Mouse (Mus musculus) stomach, embryonic 16.5 days (tissue): ENCODE data around the gene Cldn24. TPM values are rescaled to one million over a fixed set of nuclear protein-coding genes. Genes with fewer than 3 reads are reported as not detected.
A peak's percentile ranks its signal among the peaks of the same experiment; 100 is the strongest.
"Not testable (repeated sequence)": the region's sequence is repeated elsewhere in the genome, so short reads cannot be mapped to it uniquely, and the experiment has no call there.

Experiments used
- ATAC-seq: fragments of 200-750 bp; cut with Nextera tagmentation; 2 replicates; pipeline ENCODE4 v1.8.0; 2017; ENCODE audit warnings: moderate number of reproducible peaks, moderate TSS enrichment; ENCODE audit not compliant: insufficient read depth, low FRiP score
- H3K27ac ChIP-seq: fragments of 300-500 bp; sonication (generic); 2 replicates; pipeline ENCODE4 v1.5.1; 2014; ENCODE audit warnings: low read length
- H3K27me3 ChIP-seq: fragments of 300-500 bp; sonication (generic); 2 replicates; pipeline ENCODE4 v1.6.1; 2014; ENCODE audit warnings: low read length, control low read depth, mixed read lengths; ENCODE audit not compliant: control insufficient read depth, insufficient read depth
- H3K36me3 ChIP-seq: fragments of 300-500 bp; sonication (generic); 2 replicates; pipeline ENCODE4 v1.6.1; 2014; ENCODE audit warnings: low read length; ENCODE audit not compliant: control insufficient read depth, insufficient read depth
- H3K4me1 ChIP-seq: fragments of 300-500 bp; sonication (generic); 2 replicates; pipeline ENCODE4 v1.6.1; 2014; ENCODE audit warnings: low read length, control low read depth, mixed read lengths; ENCODE audit not compliant: control insufficient read depth, insufficient read depth
- H3K4me2 ChIP-seq: fragments of 300-500 bp; sonication (generic); 2 replicates; pipeline ENCODE4 v1.6.1; 2014; ENCODE audit warnings: low read depth, low read length, mixed read lengths
- H3K4me3 ChIP-seq: fragments of 300-500 bp; sonication (generic); replicated peaks from 2 replicates; pipeline ENCODE4 v1.5.1; 2014; ENCODE audit warnings: mild to moderate bottlenecking, low read length
- H3K9ac ChIP-seq: fragments of 300-500 bp; sonication (generic); 2 replicates; pipeline ENCODE4 v1.6.1; 2014; ENCODE audit warnings: low read length
- H3K9me3 ChIP-seq: fragments of 300-500 bp; sonication (generic); replicated peaks from 2 replicates; pipeline ENCODE4 v1.6.1; 2016; ENCODE audit warnings: low read length, control low read depth; ENCODE audit not compliant: control insufficient read depth
- WGBS: fragments of 180-500 bp; shearing (Covaris S2); extraction: QIAGEN DNeasy Blood & Tissue Kit; methylation state at CpG from one replicate; pipeline ENCODE4 v1.1.7; 2014; 5-methylcytosine and 5-hydroxymethylcytosine counted together
- polyA plus RNA-seq: library from polyadenylated mRNA; unstranded; fragments of >200 nt; fragmentation: Nextera tagmentation; extraction: Ambion mirVana; gene quantifications from 2 replicates; pipeline ENCODE4 v1.2.1, GENCODE M21; 2015

Cldn24 gene
- polyA plus RNA-seq, 1 experiment from 2014 or later = not detected

DNA sequence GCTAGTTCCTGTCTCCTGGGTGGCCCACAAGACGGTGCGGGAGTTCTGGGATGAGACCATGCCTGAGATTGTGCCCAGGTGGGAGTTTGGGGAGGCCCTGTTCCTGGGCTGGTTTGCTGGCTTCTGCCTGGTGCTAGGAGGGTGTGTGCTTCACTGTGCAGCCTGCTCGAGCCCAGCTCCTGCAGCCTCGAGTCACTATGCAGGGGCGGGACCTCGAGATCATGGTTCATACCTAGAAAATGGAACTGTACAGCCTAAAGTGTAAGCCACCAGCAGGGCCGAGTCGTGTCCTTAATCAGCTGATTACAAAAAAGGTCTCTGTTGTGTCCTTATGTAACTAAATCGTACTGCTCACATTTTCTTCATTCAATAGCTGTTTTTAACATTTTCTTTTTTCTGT is 598 bp downstream of the Cldn24 start:
- H3K9me3 ChIP-seq, H3K4me3 ChIP-seq, ATAC-seq, H3K27ac ChIP-seq, H3K36me3 ChIP-seq, H3K4me2 ChIP-seq, H3K27me3 ChIP-seq, H3K9ac ChIP-seq: not testable (repeated sequence)
- H3K4me1 ChIP-seq = peaks cover 14% of the 10 kb centered on the region
- WGBS = 66% methylated on average over 7 of the region's 9 CpGs

DNA sequence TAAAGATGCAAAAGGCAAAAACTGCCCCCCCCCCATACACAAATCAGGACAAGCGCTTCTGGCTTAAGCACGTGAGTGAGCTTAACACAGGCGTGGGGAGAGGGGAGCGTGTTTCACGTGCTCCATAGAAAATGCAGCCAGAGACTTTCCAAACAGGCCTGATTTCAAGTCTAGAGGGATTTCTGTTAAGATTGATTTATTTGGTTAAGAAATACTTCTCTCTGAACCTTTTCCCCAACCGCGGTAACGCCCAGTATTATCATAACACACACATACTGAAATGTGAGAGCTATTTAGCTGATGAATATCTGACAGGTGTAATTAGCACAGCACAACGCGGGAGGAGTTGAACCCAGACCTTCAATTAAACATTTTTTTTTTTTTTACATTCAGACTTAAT is 1.8 kb downstream of the Cldn24 start:
- no peak overlapping the region for H3K4me2 ChIP-seq
- no peaks in the 10 kb centered on the region for H3K9me3 ChIP-seq
- peaks cover 14% of the 10 kb centered on the region for H3K4me1 ChIP-seq
- peak; percentile 76 for ATAC-seq
- H3K27me3 ChIP-seq = no peaks in the 10 kb centered on the region
- 0 out of 2 replicates have a peak overlapping the region, but pooled peaks have one; percentile 26 for H3K9ac ChIP-seq
- 17% methylated on average over 10 of the region's 10 CpGs for WGBS
- no peak overlapping the region for H3K4me3 ChIP-seq
- H3K27ac ChIP-seq = peak overlapping the region; percentile 76
- H3K36me3 ChIP-seq = no peaks in the 10 kb centered on the region

DNA sequence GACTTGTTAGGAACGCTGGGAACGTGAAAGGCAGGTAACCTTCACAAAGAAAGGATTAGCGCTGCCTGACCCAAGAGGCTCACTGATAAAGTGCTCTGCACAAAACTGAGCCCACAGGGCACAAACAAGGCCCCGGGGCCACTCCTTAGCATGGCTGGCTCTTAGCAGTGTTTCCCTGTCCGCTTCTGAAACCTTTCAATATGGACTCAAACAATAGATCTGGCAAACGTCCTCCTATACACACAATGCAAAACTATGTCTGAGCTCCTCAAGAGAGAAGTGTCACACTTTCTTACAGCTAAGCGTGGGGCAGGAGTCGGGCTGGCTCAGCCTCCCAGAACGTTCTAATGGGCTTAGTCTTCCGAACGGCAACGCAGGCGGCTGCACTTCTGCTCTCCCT is 2.2 kb downstream of the Cldn24 start, which contains the start of gene Cldn22:
Cldn22 (plus strand) TSS at position 301 of the 400 bp plus-strand sequence.
- Histone ChIP-seq H3K9ac (0 out of 2 replicates have a peak within 1 kb of the TSS, but pooled peaks have one; percentile 26), H3K4me1 (peaks cover 14% of the 10 kb centered on the region), H3K27ac (peak within 1 kb of the TSS; percentile 76), H3K36me3 (no peaks in the 10 kb centered on the region), H3K27me3 (no peaks in the 10 kb centered on the region), H3K4me3 (no peak within 1 kb of the TSS), H3K9me3 (no peaks in the 10 kb centered on the region), H3K4me2 (no peak within 1 kb of the TSS)
- WGBS = 45% methylated on average over 13 of the region's 13 CpGs
- ATAC-seq = peak; percentile 30; the same call in 1 of the 2 replicates

DNA sequence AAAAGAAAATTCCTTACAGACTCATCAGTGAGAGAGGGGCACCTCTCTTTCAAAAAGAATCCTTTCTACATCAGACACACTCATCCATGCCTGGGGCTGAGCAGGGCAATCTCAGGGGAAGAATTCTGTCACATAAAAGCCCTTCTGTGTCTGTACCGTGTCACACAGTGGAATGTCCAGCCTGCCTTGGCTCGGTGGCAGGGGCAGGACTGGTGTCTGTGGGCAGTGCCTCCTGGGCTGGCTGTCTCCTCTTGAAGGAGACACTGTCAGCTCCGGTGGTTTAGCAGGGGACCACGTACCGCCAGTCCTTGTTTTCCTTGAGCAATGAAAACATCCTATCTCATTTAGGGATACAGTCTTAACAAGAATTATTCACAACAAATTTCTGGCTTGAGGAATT is 3.7 kb downstream of the Cldn24 start:
- no peak for ATAC-seq

DNA sequence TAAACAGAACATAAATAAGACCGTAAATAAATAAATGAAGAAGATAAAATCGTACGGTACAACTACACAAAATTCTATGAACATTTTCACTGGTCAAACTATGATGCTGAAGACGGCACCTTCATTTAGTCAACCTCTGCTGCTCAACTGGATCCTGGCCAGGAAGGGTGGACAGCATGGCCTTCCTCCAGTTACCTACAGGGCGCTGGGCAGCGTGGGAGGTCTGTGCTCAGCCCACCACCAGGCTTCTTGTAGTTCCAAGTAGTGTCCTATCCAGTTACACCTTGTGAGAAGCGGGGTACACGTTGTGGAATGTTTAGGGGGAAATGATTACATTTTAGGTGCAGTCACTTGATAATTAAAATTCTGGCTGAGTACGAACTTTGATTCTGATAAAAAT is 5.0 kb downstream of the Cldn24 start:
- Histone ChIP-seq H3K4me3 (no peak overlapping the region), H3K9ac (no peak overlapping the region), H3K27ac (no peak overlapping the region), H3K27me3 (no peaks in the 10 kb centered on the region), H3K36me3 (0 out of 2 replicates have a peak, but pooled peaks cover 7% of the 10 kb centered on the region), H3K9me3 (no peaks in the 10 kb centered on the region), H3K4me1 (peaks cover 14% of the 10 kb centered on the region), H3K4me2 (no peak overlapping the region)
- no peak for ATAC-seq
- whole genome bisulfite sequencing = 79% methylated on average over 9 of the region's 9 CpGs

More for the DNA sequence above, 3.7 kb downstream of the Cldn24 start:
- no peak overlapping the region for H3K4me3 ChIP-seq
- no peak overlapping the region for H3K4me2 ChIP-seq
- H3K9ac ChIP-seq = no peak overlapping the region
- peaks cover 14% of the 10 kb centered on the region for H3K4me1 ChIP-seq
- 0 out of 2 replicates have a peak, but pooled peaks cover under 1% of the 10 kb centered on the region for H3K36me3 ChIP-seq
- H3K27ac ChIP-seq = no peak overlapping the region
- H3K27me3 ChIP-seq = no peaks in the 10 kb centered on the region
- H3K9me3 ChIP-seq = no peaks in the 10 kb centered on the region
- WGBS = 71% methylated on average over 5 of the region's 5 CpGs

DNA sequence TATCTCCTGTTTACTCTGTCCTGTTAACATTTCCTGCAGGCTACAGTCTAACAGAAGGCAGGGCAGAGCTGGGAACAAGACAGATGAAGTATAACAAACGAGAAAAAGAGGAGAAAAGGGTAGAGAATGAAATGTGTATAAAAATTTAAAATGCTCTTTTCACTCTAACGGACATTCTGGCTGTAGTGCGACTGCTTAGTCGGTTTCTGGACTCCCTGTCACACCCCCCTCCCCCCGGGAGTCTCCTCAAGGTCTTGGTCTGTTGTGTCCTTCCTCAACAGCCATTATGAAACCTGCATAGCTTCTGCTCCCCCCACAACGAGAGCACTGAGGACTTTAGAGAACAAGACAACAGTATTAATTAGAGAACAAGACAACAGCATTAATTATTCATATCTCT is 10.7 kb downstream of the Cldn24 start:
- Histone ChIP-seq H3K27me3 (no peaks in the 10 kb centered on the region), H3K4me2 (no peak overlapping the region), H3K4me3 (no peak overlapping the region), H3K9me3 (no peaks in the 10 kb centered on the region), H3K9ac (no peak overlapping the region), H3K27ac (no peak overlapping the region), H3K36me3 (0 out of 2 replicates have a peak, but pooled peaks cover 7% of the 10 kb centered on the region), H3K4me1 (no peaks in the 10 kb centered on the region)
- no peak for ATAC-seq
- 36% methylated on average over 6 of the region's 6 CpGs for WGBS

DNA sequence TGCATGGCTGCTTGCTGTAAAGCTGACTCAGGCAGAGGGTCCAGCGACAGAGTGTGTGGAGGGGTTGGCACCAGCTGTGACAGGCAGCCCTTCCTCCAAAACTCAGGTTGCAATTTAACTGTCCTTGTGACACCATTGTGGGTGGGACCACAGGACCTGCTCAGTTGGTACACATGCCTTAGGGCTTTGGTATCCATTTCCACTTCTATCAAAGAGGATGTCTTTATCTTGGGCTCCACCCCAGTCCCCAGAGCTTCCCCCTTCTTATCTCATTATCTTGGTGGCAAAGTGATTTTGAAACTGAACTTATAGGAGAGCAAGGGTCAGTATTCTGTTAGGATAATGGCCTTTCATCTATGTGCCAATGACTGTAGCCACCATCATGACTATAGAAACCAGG is 12.0 kb downstream of the Cldn24 start:
- WGBS = 91% methylated on average over 1 of the region's 1 CpGs
- Histone ChIP-seq H3K4me3 (no peak overlapping the region), H3K36me3 (0 out of 2 replicates have a peak, but pooled peaks cover 7% of the 10 kb centered on the region), H3K9ac (no peak overlapping the region), H3K9me3 (no peaks in the 10 kb centered on the region), H3K4me2 (no peak overlapping the region), H3K27me3 (no peaks in the 10 kb centered on the region), H3K4me1 (no peaks in the 10 kb centered on the region), H3K27ac (no peak overlapping the region)
- no peak for ATAC-seq

DNA sequence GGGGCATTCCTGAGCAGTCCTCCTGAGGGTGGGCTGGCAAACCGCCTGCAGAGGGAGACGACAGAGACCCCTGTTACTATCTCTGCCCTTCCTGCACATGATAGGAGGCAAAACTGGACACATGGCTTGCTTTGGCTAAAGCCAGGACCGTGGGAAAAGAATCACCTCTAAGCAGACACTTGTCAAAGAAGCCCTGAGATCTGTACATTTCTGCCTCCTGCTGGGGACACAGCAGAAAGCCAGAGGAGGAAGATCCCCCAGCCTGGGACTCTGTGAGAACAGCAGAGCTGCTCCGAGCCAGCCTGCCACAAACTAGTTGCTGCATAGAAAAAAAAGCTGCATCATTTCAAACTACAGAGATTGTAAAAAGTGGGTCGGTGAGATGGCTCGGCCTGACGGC is 21.1 kb downstream of the Cldn24 start:
- no peak for ATAC-seq
- Histone ChIP-seq H3K9me3 (peaks cover 4% of the 10 kb centered on the region), H3K27ac (no peak overlapping the region), H3K4me3 (no peak overlapping the region), H3K9ac (no peak overlapping the region), H3K4me2 (no peak overlapping the region), H3K36me3 (peaks cover 19% of the 10 kb centered on the region), H3K4me1 (no peaks in the 10 kb centered on the region), H3K27me3 (no peaks in the 10 kb centered on the region)
- WGBS = 77% methylated on average over 7 of the region's 7 CpGs

DNA sequence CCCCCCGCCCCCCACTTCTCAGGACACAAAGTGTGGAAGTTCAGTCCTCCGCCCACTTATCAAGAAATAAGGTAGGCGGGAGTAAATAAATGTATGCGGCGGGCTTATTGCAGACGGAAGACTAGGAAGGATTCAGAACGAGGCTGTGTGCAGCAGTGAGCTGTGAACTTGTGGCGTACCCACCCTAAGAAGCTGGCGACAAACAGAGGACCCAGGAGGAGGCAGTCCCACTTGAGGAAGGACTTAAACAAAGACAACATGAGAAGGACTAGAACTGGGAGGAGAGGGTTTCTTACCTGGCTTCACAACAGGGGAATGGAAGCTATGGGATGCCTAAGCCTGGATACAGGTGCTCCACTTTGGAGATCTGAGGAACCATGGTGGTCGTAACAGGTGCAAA is 21.7 kb downstream of the Cldn24 start:
- peaks cover 4% of the 10 kb centered on the region for H3K9me3 ChIP-seq
- WGBS = 92% methylated on average over 10 of the region's 10 CpGs
- no peak for ATAC-seq
- H3K4me3 ChIP-seq = no peak overlapping the region
- no peaks in the 10 kb centered on the region for H3K4me1 ChIP-seq
- H3K27me3 ChIP-seq = no peaks in the 10 kb centered on the region
- H3K36me3 ChIP-seq = peaks cover 20% of the 10 kb centered on the region
- H3K4me2 ChIP-seq = no peak overlapping the region
- no peak overlapping the region for H3K27ac ChIP-seq
- H3K9ac ChIP-seq = no peak overlapping the region
